Mouse (Mus musculus): ENCODE measurements at regions not wholly inside any gene's neighbourhood (a gene's known extent, or its start where the extent isn't known, plus 50 kb on each side); places are given as distances from the start of the nearest gene placed in this dataset.

- ATAC-seq: no peak
- Histone ChIP-seq H3K36me3 (ENCODE audit: poor library complexity, severe bottlenecking) (no peaks in the 10 kb centered on the region), H3K4me3 (no peak overlapping the region), H3K9ac (no peak overlapping the region), H3K4me1 (peaks cover 5% of the 10 kb centered on the region; the same call in 1 of the 2 replicates), H3K9me3 (replicated peaks) (no peaks in the 10 kb centered on the region), H3K4me2 (no peak overlapping the region), H3K27me3 (no peaks in the 10 kb centered on the region), H3K27ac (no peak overlapping the region)
- WGBS: 94% methylated on average over 6 of the region's 6 CpGs
Observed at GRCm38 (mm10) chr3:130900846-130901245, 170.6 kb upstream of the Rpl34 start.

DNA sequence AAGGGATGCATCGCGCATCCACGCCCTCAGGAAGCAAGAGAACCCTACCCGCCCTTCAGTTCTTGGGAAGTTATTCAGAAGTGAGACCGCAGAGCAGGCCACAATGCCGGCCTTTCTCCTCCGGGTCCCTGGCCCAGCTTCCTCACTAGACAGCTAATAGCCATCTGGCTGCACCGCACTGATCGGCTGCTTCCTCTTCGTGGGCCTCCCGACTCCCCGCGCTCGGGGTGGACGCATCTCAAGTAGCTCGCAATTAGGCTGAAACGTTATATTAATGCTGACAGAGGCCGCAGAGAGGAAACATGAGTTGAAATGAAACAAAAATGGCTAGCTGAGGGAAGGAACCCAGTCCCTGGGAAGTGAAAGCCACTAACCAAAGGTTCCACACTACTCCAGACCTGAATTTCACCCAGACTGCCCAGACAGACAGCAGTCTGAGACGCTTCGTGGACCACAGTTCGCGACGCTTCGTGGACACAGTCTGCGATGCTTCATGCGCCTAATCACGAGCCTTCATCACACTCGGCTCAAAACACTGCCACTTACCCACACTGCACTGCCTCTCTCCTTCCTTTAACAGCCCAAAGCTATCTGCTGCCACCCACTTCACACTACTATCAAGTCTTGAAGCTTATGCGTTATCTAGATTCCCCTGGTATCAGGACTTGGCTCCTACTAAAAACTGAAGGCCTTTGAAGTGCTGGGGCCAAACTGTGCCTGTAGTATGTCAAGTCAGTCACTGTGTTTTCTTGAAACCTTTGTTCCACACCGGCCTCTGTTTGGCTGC is 170.0 kb upstream of the Rpl34 start:
- ATAC-seq: no peak; the same call in 1 of the 2 replicates
- peaks cover 5% of the 10 kb centered on the region; the same call in 1 of the 2 replicates for H3K4me1 ChIP-seq
- H3K4me3 ChIP-seq: no peak overlapping the region
- no peaks in the 10 kb centered on the region for H3K27me3 ChIP-seq
- H3K36me3 ChIP-seq (ENCODE audit: poor library complexity, severe bottlenecking): no peaks in the 10 kb centered on the region
- no peak overlapping the region for H3K27ac ChIP-seq
- H3K4me2 ChIP-seq: no peak overlapping the region
- H3K9ac ChIP-seq: no peak overlapping the region
- no peaks in the 10 kb centered on the region for H3K9me3 ChIP-seq (replicated peaks)
- WGBS: 84% methylated on average over 30 of the region's 30 CpGs

- Histone ChIP-seq H3K27me3 (no peaks in the 10 kb centered on the region), H3K9me3 (replicated peaks) (peaks cover 6% of the 10 kb centered on the region), H3K4me3 (no peak overlapping the region), H3K36me3 (ENCODE audit: poor library complexity, severe bottlenecking) (no peaks in the 10 kb centered on the region), H3K9ac (no peak overlapping the region), H3K4me1 (no peaks in the 10 kb centered on the region), H3K27ac (no peak overlapping the region), H3K4me2 (no peak overlapping the region)
- WGBS: 86% methylated on average over 7 of the region's 7 CpGs
- ATAC-seq: no peak
Observed at GRCm38 (mm10) chr3:130894168-130894814, 164.1 kb upstream of the Rpl34 start.

DNA sequence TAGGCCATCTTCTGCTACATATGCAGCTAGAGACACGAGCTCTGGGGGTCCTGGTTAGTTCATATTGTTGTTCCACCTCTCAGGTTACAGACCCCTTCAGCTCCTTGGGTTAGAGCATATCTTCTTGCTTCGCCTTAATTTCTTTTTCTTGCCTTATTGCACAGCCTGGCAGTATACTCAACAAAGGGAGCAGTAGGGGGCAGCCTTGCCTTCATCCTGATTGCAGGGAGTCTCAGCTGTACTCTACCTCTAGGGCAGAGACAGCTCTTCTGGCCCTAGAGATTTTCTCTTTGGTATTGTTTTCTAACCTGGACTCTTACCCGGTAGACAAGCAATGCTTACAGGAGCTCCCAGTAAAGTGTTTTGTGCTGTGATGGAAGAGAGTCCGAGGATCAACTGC is 161.1 kb upstream of the Rpl34 start:
- Histone ChIP-seq H3K4me2 (no peak overlapping the region), H3K4me3 (no peak overlapping the region), H3K36me3 (ENCODE audit: poor library complexity, severe bottlenecking) (no peaks in the 10 kb centered on the region), H3K4me1 (no peaks in the 10 kb centered on the region), H3K9ac (no peak overlapping the region), H3K9me3 (replicated peaks) (peaks cover 10% of the 10 kb centered on the region), H3K27ac (no peak overlapping the region), H3K27me3 (no peaks in the 10 kb centered on the region)
- ATAC-seq: no peak
- WGBS: 85% methylated on average over 4 of the region's 4 CpGs

DNA sequence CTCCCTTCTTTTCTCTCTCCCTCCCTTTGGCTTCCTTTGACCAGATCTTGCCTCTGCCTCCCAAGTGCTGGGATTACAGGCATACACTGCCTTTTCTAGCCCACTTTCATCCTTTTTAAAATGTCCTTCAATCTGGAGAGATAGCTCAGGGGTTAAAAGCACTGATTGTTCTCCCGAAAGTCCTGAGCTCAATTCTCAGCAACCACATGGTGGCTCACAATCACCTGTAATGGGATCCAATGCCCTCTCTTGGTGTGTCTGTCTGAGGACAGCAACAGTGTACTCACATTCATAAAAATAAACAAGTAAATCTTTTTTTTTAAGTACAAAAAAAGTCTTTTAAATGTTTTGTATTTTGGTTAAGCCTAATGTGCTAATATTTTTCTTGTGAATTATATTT is 158.4 kb upstream of the Rpl34 start:
- Histone ChIP-seq H3K4me1 (no peaks in the 10 kb centered on the region), H3K36me3 (ENCODE audit: poor library complexity, severe bottlenecking) (no peaks in the 10 kb centered on the region), H3K27ac (no peak overlapping the region), H3K9me3 (replicated peaks) (peaks cover 10% of the 10 kb centered on the region), H3K4me2 (no peak overlapping the region), H3K9ac (no peak overlapping the region), H3K4me3 (no peak overlapping the region), H3K27me3 (no peaks in the 10 kb centered on the region)
- ATAC-seq: no peak
- WGBS: 68% methylated on average over 1 of the region's 1 CpGs

- Histone ChIP-seq H3K9me3 (replicated peaks) (peaks cover 10% of the 10 kb centered on the region), H3K4me1 (no peaks in the 10 kb centered on the region)
- 86% methylated on average over 3 of the region's 3 CpGs for WGBS
Observed at GRCm38 (mm10) chr3:130887540-130888312, 157.5 kb upstream of the Rpl34 start.

DNA sequence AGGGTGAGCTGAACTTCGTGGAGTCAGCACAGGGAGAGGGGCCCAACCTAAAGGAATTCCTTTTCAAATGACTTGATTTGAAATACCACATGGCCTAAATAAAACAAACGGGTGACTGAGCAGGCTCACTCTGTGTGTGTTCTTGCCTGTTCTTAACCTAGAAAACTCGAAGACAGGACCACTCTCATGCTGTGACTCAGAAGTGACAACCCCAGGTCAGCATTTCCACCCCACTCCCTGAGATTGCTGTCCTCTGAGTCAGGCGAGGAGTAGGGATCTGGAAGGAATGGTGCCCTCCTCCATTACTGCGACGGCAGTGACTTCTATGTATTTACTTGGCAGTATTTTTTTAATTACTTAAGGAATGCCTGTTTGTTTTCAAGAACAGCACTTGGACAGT is 155.8 kb upstream of the Rpl34 start:
- Histone ChIP-seq H3K4me2 (no peak overlapping the region), H3K4me3 (no peak overlapping the region), H3K27ac (no peak overlapping the region), H3K9ac (no peak overlapping the region), H3K4me1 (no peaks in the 10 kb centered on the region), H3K27me3 (no peaks in the 10 kb centered on the region), H3K36me3 (ENCODE audit: poor library complexity, severe bottlenecking) (no peaks in the 10 kb centered on the region), H3K9me3 (replicated peaks) (0 out of 2 replicates have a peak, but pooled peaks cover 4% of the 10 kb centered on the region)
- WGBS: 50% methylated on average over 6 of the region's 6 CpGs
- ATAC-seq: no peak

More at GRCm38 (mm10) chr3:130887540-130888312, 157.5 kb upstream of the Rpl34 start:
- Histone ChIP-seq H3K36me3 (ENCODE audit: poor library complexity, severe bottlenecking) (no peaks in the 10 kb centered on the region), H3K9ac (no peak overlapping the region), H3K4me2 (no peak overlapping the region), H3K4me3 (no peak overlapping the region), H3K27ac (no peak overlapping the region), H3K27me3 (no peaks in the 10 kb centered on the region)
- no peak for ATAC-seq

GRCm38 (mm10) chr3:130884393-130884792 is 154.2 kb upstream of the Rpl34 start:
- WGBS: 90% methylated on average over 9 of the region's 9 CpGs
- Histone ChIP-seq H3K27me3 (no peaks in the 10 kb centered on the region), H3K9me3 (replicated peaks) (0 out of 2 replicates have a peak, but pooled peaks cover 4% of the 10 kb centered on the region), H3K9ac (no peak overlapping the region), H3K27ac (no peak overlapping the region), H3K4me3 (no peak overlapping the region), H3K36me3 (ENCODE audit: poor library complexity, severe bottlenecking) (no peaks in the 10 kb centered on the region), H3K4me2 (no peak overlapping the region), H3K4me1 (no peaks in the 10 kb centered on the region)
- ATAC-seq: no peak

GRCm38 (mm10) chr3:130883928-130884327 is 153.7 kb upstream of the Rpl34 start:
- WGBS: 87% methylated on average over 4 of the region's 4 CpGs
- Histone ChIP-seq H3K4me1 (no peaks in the 10 kb centered on the region), H3K9ac (no peak overlapping the region), H3K9me3 (replicated peaks) (0 out of 2 replicates have a peak, but pooled peaks cover 4% of the 10 kb centered on the region), H3K4me2 (no peak overlapping the region), H3K27me3 (no peaks in the 10 kb centered on the region), H3K4me3 (no peak overlapping the region), H3K36me3 (ENCODE audit: poor library complexity, severe bottlenecking) (no peaks in the 10 kb centered on the region), H3K27ac (no peak overlapping the region)
- ATAC-seq: no peak

DNA sequence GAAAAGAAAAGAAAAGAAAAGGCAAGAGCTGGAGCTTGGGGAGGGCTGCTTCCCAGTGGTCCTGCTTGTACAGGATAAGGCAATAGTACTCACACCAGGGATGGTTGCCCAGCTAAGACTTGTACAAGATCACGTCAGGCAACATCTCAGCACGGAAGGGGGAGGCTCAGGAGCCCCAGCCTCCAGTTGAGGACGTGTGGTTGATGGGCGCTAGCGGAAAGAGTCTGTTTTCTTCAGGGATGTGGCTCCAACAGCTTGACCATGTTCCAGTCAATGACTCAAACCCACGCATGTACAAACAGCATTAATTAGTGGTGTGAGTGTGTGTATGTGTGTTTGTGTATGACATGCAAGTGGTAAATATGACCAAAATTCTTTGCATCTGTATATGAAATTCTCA is 153.1 kb upstream of the Rpl34 start:
- no peak overlapping the region for H3K27ac ChIP-seq
- no peaks in the 10 kb centered on the region for H3K36me3 ChIP-seq (ENCODE audit: poor library complexity, severe bottlenecking)
- no peak overlapping the region for H3K4me3 ChIP-seq
- no peaks in the 10 kb centered on the region for H3K27me3 ChIP-seq
- 0 out of 2 replicates have a peak, but pooled peaks cover 4% of the 10 kb centered on the region for H3K9me3 ChIP-seq (replicated peaks)
- 88% methylated on average over 6 of the region's 6 CpGs for WGBS
- no peak overlapping the region for H3K4me2 ChIP-seq
- ATAC-seq: no peak
- H3K4me1 ChIP-seq: no peaks in the 10 kb centered on the region
- H3K9ac ChIP-seq: no peak overlapping the region

- Histone ChIP-seq H3K27ac (no peak overlapping the region), H3K27me3 (no peaks in the 10 kb centered on the region), H3K4me1 (no peaks in the 10 kb centered on the region), H3K4me2 (no peak overlapping the region), H3K36me3 (ENCODE audit: poor library complexity, severe bottlenecking) (no peaks in the 10 kb centered on the region), H3K9me3 (replicated peaks) (no peaks in the 10 kb centered on the region), H3K4me3 (no peak overlapping the region), H3K9ac (no peak overlapping the region)
- 45% methylated on average over 6 of the region's 6 CpGs for WGBS
- ATAC-seq: no peak
Observed at GRCm38 (mm10) chr3:130880482-130880881, 150.3 kb upstream of the Rpl34 start.

- no peak overlapping the region for H3K9ac ChIP-seq
- H3K36me3 ChIP-seq (ENCODE audit: poor library complexity, severe bottlenecking): no peaks in the 10 kb centered on the region
- no peak overlapping the region for H3K27ac ChIP-seq
- no peak overlapping the region for H3K4me3 ChIP-seq
- H3K9me3 ChIP-seq (replicated peaks): no peaks in the 10 kb centered on the region
- H3K4me2 ChIP-seq: no peak overlapping the region
- no peaks in the 10 kb centered on the region for H3K27me3 ChIP-seq
- no peak for ATAC-seq
- H3K4me1 ChIP-seq: no peaks in the 10 kb centered on the region
- WGBS: 84% methylated on average over 8 of the region's 8 CpGs
Observed at GRCm38 (mm10) chr3:130879463-130879862, 149.3 kb upstream of the Rpl34 start.
